Mouse (Mus musculus): ENCODE measurements around the gene Cuedc1. TPM values are rescaled to one million over a fixed set of nuclear protein-coding genes. Genes with fewer than 3 reads are reported as not detected.
A peak's percentile ranks its signal among the peaks of the same experiment; 100 is the strongest.

Gene Cuedc1
- polyA plus RNA-seq, 1 experiment from 2014 or later = 43.4 TPM

GRCm38 (mm10) chr11:88090293-88090692, 7.6 kb upstream of the Cuedc1 start:
- Histone ChIP-seq H3K9me3 (no peaks in the 10 kb centered on the region), H3K9ac (replicated peaks) (no peak overlapping the region), H3K4me2 (replicated peaks) (no peak overlapping the region), H3K4me3 (no peak overlapping the region), H3K27me3 (no peaks in the 10 kb centered on the region), H3K27ac (replicated peaks) (no peak overlapping the region), H3K4me1 (peaks cover 17% of the 10 kb centered on the region), H3K36me3 (no peaks in the 10 kb centered on the region)
- 77% methylated on average over 5 of the region's 5 CpGs for WGBS
- ATAC-seq (replicated peaks) = no peak

- Histone ChIP-seq H3K4me3 (no peak overlapping the region), H3K9ac (replicated peaks) (no peak overlapping the region), H3K27me3 (no peaks in the 10 kb centered on the region), H3K4me1 (peaks cover 9% of the 10 kb centered on the region), H3K9me3 (no peaks in the 10 kb centered on the region), H3K4me2 (replicated peaks) (no peak overlapping the region), H3K27ac (replicated peaks) (no peak overlapping the region), H3K36me3 (no peaks in the 10 kb centered on the region)
- WGBS = 94% methylated on average over 1 of the region's 1 CpGs
- no peak for ATAC-seq (replicated peaks)
Measured at GRCm38 (mm10) chr11:88091949-88092348, 5.9 kb upstream of the Cuedc1 start.

GRCm38 (mm10) chr11:88097173-88097572, 685 bp upstream of the Cuedc1 start:
- Histone ChIP-seq H3K27me3 (no peaks in the 10 kb centered on the region), H3K9me3 (no peaks in the 10 kb centered on the region), H3K4me1 (peaks cover 26% of the 10 kb centered on the region), H3K36me3 (no peaks in the 10 kb centered on the region), H3K4me3 (no peak overlapping the region), H3K4me2 (replicated peaks) (no peak overlapping the region), H3K9ac (replicated peaks) (no peak overlapping the region), H3K27ac (replicated peaks) (no peak overlapping the region)
- 32% methylated on average over 4 of the region's 4 CpGs for WGBS
- ATAC-seq (replicated peaks) = no peak

- peak; percentile 75 for ATAC-seq (replicated peaks)
- Histone ChIP-seq H3K27ac (replicated peaks) (peak overlapping the region; percentile 84), H3K4me2 (replicated peaks) (peak overlapping the region; percentile 94), H3K4me1 (peaks cover 26% of the 10 kb centered on the region), H3K27me3 (no peaks in the 10 kb centered on the region), H3K9me3 (no peaks in the 10 kb centered on the region), H3K9ac (replicated peaks) (peak overlapping the region; percentile 81), H3K4me3 (peak overlapping the region; percentile 67), H3K36me3 (no peaks in the 10 kb centered on the region)
- under 1% methylated on average over 81 of the region's 95 CpGs for WGBS
Measured at GRCm38 (mm10) chr11:88098787-88099598, 1.1 kb downstream of the Cuedc1 start.

GRCm38 (mm10) chr11:88099599-88100023, 1.8 kb downstream of the Cuedc1 start:
- peak overlapping the region; percentile 84 for H3K27ac ChIP-seq (replicated peaks)
- no peaks in the 10 kb centered on the region for H3K36me3 ChIP-seq
- peak overlapping the region; percentile 67 for H3K4me3 ChIP-seq
- H3K27me3 ChIP-seq = no peaks in the 10 kb centered on the region
- peak overlapping the region; percentile 94 for H3K4me2 ChIP-seq (replicated peaks)
- ATAC-seq (replicated peaks) = peak; percentile 67
- no peaks in the 10 kb centered on the region for H3K9me3 ChIP-seq
- peak overlapping the region; percentile 81 for H3K9ac ChIP-seq (replicated peaks)
- under 1% methylated on average over 24 of the region's 38 CpGs for WGBS
- peaks cover 26% of the 10 kb centered on the region for H3K4me1 ChIP-seq

- H3K4me1 ChIP-seq = peaks cover 26% of the 10 kb centered on the region
- H3K4me2 ChIP-seq (replicated peaks) = peak overlapping the region; percentile 94
- H3K27ac ChIP-seq (replicated peaks) = 0 out of 2 replicates have a peak overlapping the region, but pooled peaks have one; percentile 84
- no peak for ATAC-seq (replicated peaks)
- H3K9me3 ChIP-seq = no peaks in the 10 kb centered on the region
- H3K4me3 ChIP-seq = peak overlapping the region; percentile 67
- no peak overlapping the region for H3K9ac ChIP-seq (replicated peaks)
- H3K27me3 ChIP-seq = no peaks in the 10 kb centered on the region
- WGBS = 33% methylated on average over 4 of the region's 4 CpGs
- no peaks in the 10 kb centered on the region for H3K36me3 ChIP-seq
Measured at GRCm38 (mm10) chr11:88100170-88100569, 2.3 kb downstream of the Cuedc1 start.

- no peaks in the 10 kb centered on the region for H3K27me3 ChIP-seq
- no peaks in the 10 kb centered on the region for H3K9me3 ChIP-seq
- H3K4me3 ChIP-seq = no peak overlapping the region
- H3K27ac ChIP-seq (replicated peaks) = no peak overlapping the region
- H3K4me2 ChIP-seq (replicated peaks) = no peak overlapping the region
- no peaks in the 10 kb centered on the region for H3K36me3 ChIP-seq
- no peak overlapping the region for H3K9ac ChIP-seq (replicated peaks)
- ATAC-seq (replicated peaks) = no peak
- WGBS = 94% methylated on average over 19 of the region's 19 CpGs
- peaks cover 26% of the 10 kb centered on the region for H3K4me1 ChIP-seq
Measured at GRCm38 (mm10) chr11:88103214-88103941, 5.5 kb downstream of the Cuedc1 start.

- no peak overlapping the region for H3K4me3 ChIP-seq
- no peak overlapping the region for H3K9ac ChIP-seq (replicated peaks)
- H3K36me3 ChIP-seq = no peaks in the 10 kb centered on the region
- H3K27ac ChIP-seq (replicated peaks) = no peak overlapping the region
- H3K27me3 ChIP-seq = no peaks in the 10 kb centered on the region
- no peaks in the 10 kb centered on the region for H3K9me3 ChIP-seq
- H3K4me2 ChIP-seq (replicated peaks) = no peak overlapping the region
- WGBS = 87% methylated on average over 6 of the region's 6 CpGs
- peaks cover 11% of the 10 kb centered on the region for H3K4me1 ChIP-seq
- no peak for ATAC-seq (replicated peaks)
Measured at GRCm38 (mm10) chr11:88105494-88106291, 7.8 kb downstream of the Cuedc1 start.

- Histone ChIP-seq H3K4me1 (0 out of 2 replicates have a peak, but pooled peaks cover 6% of the 10 kb centered on the region), H3K36me3 (no peaks in the 10 kb centered on the region), H3K9me3 (no peaks in the 10 kb centered on the region), H3K4me2 (replicated peaks) (no peak overlapping the region), H3K27ac (replicated peaks) (no peak overlapping the region), H3K4me3 (no peak overlapping the region), H3K27me3 (no peaks in the 10 kb centered on the region), H3K9ac (replicated peaks) (no peak overlapping the region)
- 91% methylated on average over 8 of the region's 8 CpGs for WGBS
- no peak for ATAC-seq (replicated peaks)
Measured at GRCm38 (mm10) chr11:88106292-88106554, 8.4 kb downstream of the Cuedc1 start.

GRCm38 (mm10) chr11:88107365-88107764, 9.5 kb downstream of the Cuedc1 start:
- 90% methylated on average over 4 of the region's 4 CpGs for WGBS
- H3K36me3 ChIP-seq = no peaks in the 10 kb centered on the region
- H3K9me3 ChIP-seq = no peaks in the 10 kb centered on the region
- no peak overlapping the region for H3K9ac ChIP-seq (replicated peaks)
- no peak for ATAC-seq (replicated peaks)
- no peak overlapping the region for H3K4me3 ChIP-seq
- no peaks in the 10 kb centered on the region for H3K27me3 ChIP-seq
- no peak overlapping the region for H3K4me2 ChIP-seq (replicated peaks)
- no peak overlapping the region for H3K27ac ChIP-seq (replicated peaks)
- H3K4me1 ChIP-seq = 0 out of 2 replicates have a peak, but pooled peaks cover 5% of the 10 kb centered on the region

- no peaks in the 10 kb centered on the region for H3K9me3 ChIP-seq
- H3K27me3 ChIP-seq = no peaks in the 10 kb centered on the region
- H3K4me1 ChIP-seq = peaks cover 20% of the 10 kb centered on the region
- no peak overlapping the region for H3K27ac ChIP-seq (replicated peaks)
- ATAC-seq (replicated peaks) = no peak
- H3K4me3 ChIP-seq = no peak overlapping the region
- H3K4me2 ChIP-seq (replicated peaks) = no peak overlapping the region
- no peaks in the 10 kb centered on the region for H3K36me3 ChIP-seq
- no peak overlapping the region for H3K9ac ChIP-seq (replicated peaks)
- WGBS = 76% methylated on average over 8 of the region's 9 CpGs
Measured at GRCm38 (mm10) chr11:88110031-88110594, 12.3 kb downstream of the Cuedc1 start.

GRCm38 (mm10) chr11:88112078-88112477, 14.2 kb downstream of the Cuedc1 start:
- Histone ChIP-seq H3K36me3 (no peaks in the 10 kb centered on the region), H3K27me3 (no peaks in the 10 kb centered on the region), H3K4me1 (peaks cover 26% of the 10 kb centered on the region), H3K9me3 (no peaks in the 10 kb centered on the region), H3K9ac (replicated peaks) (no peak overlapping the region), H3K4me3 (no peak overlapping the region), H3K27ac (replicated peaks) (no peak overlapping the region), H3K4me2 (replicated peaks) (no peak overlapping the region)
- ATAC-seq (replicated peaks) = no peak
- WGBS = 64% methylated on average over 13 of the region's 13 CpGs
